Mouse (Mus musculus) myocyte (in vitro differentiated cells): ENCODE results near the gene Olfr716.

Source experiments
- MAX ChIP-seq: IDR thresholded peaks from one replicate; pipeline ENCODE4 v1.6.1; 2011; ENCODE audit warnings: low read depth, mild to moderate bottlenecking, control low read depth
- POLR2A ChIP-seq: IDR thresholded peaks from one replicate; pipeline ENCODE4 v1.6.1; 2011; ENCODE audit warnings: low read depth, mild to moderate bottlenecking, control low read depth, moderate library complexity; ENCODE audit not compliant: insufficient read length
- POLR2AphosphoS2 ChIP-seq: IDR thresholded peaks from one replicate; pipeline ENCODE4 v1.6.1; 2011; ENCODE audit warnings: low read depth, control low read depth; ENCODE audit not compliant: insufficient read length
- TCF12 ChIP-seq: IDR thresholded peaks from one replicate; pipeline ENCODE4 v1.6.1; 2011; ENCODE audit warnings: mild to moderate bottlenecking, control low read depth; ENCODE audit not compliant: poor library complexity, insufficient read depth, severe bottlenecking
- USF1 ChIP-seq: IDR thresholded peaks from one replicate; pipeline ENCODE4 v1.6.1; 2011; ENCODE audit warnings: low read depth, mild to moderate bottlenecking, control low read depth, moderate library complexity

DNA sequence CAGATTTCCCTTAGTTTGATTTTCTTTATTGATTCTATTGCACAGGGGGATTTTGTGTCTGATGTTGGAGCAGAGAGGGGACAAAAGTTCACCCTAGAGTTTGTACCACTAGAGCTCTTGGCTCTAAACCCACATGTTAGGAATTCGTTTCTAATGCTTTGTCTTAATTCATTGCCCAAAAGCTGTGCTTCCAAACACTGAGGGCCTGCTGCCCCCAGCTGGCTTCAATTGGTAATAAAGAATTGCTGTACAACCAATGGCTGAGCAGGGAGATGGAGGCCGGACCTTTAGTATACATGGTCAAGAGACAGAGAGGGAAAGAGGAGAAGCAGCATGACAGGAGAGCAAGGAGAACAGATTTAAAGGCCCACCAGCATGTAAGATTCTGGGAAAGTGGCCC, 42.3 kb downstream of the Olfr716 start:
- TF ChIP-seq TCF12, result no peak
- no peak for TF ChIP-seq POLR2A
- no peak for TF ChIP-seq POLR2AphosphoS2
- no peak for TF ChIP-seq USF1
- no peak for TF ChIP-seq MAX
